Mouse (Mus musculus) heart, postnatal 36 days (tissue): ENCODE measurements at regions not wholly inside any gene's neighbourhood (a gene's known extent, or its start where the extent isn't known, plus 50 kb on each side); places are given as distances from the start of the nearest gene placed in this dataset.

Experiments
- DNase-seq, 2 experiments: peaks; one replicate each; pipeline ENCODE4 v3.0.0; 2021 to 2022
- intact Hi-C: fragments of 180-260 bp; cut with DNase I; formaldehyde crosslinking; loops from one replicate; pipeline ENCODE4 v1.15.1; 2025

DNA sequence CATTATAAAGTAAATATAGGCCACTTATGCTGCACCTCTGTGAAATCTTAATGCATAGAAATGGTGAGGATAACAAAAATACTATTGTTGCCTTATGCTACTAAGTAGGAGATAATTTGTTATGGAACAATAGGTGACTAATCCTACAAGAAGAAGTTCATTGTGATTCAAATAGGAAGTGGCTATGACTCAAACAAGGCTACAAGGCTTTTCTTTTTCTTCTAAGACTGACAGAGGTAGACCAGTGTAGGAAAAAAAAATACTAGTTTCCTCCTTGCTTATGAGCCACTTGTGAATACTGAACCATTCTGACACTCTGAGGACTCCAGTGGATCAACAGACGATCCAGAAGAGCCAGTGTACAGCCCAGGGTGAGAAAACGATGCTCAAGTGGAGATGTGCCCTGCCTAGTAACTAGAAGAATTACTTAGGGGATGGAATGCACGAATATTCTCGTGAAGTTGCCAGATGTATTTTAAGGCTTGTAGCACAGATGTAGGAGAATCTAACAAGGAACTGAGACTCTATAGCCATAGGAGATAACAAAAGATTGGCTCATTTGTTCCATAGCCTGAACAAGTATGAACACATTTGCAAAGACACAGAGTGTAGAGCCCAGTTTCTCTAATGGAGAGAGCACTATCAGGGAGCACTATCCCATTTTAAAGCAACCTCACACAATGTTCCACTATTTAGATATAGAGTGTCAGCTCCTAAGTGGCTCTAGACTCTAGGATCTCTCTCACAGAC lies 60.3 kb downstream of the Fzd1 start:
- intact Hi-C loops, result no loop called here
- no peak for DNase-seq

DNA sequence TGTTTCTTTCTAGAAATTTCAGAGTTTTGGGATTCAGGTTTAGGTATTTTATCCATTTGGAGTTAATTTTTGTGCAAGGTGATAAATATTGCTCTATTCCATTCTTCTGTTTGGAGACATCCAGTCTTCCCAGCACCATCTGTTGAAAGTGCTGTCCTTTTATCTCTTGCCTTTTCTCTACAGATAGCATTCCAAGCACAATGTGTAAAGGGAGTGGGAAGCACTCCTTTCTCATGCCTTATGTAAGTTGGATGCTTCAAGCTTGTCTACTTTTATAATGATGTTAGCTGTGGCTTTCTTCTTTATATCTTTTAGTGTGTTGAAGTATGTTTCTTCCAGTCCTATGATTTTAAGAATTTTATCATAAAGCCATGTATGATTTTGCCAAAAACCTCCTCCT lies 61.1 kb downstream of the Fzd1 start:
- intact Hi-C loops, result no loop called here
- DNase-seq, result no peak

DNA sequence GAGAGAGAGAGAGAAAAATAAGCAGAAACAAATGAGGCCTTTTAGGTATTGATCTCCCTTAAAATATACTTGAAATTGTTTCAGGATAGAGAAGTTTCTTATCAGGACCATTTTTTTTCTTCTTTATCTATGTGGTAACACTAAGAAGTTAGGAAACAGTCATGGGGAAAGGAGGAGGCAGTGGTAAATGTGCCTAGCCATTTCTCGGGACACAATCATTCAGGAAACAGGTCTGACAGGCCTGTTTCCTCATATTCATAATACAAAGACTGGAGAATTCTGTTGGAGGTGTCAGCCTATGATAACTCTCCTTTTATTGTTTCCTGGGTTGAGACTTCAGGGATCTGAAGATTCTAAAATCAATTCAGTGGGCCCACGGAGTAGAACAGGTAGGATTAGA lies 68.7 kb downstream of the Fzd1 start:
- intact Hi-C loops, result no loop called here

DNA sequence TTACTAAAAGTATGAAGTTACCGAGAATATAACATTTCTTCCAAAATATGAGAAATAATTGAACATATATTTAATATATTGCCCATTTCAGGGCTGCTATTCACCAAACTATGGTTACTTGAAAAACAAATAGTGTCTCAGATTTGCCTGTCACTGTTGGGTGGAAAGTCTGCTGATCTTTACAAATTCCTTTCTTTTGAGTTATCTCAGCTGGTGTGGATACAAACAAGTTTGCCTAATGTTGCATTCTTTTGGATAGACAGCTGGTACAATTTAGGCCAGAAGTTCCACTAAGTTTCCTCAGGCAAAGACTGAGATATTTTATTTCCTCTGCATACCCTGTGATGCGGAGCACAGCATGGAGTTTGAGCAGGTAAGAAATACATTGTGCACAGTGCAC lies 82.5 kb downstream of the Fzd1 start:
- intact Hi-C loops, result no loop called here
- no peak for DNase-seq

More for the DNA sequence above, 68.7 kb downstream of the Fzd1 start:
- DNase-seq, result no peak

DNA sequence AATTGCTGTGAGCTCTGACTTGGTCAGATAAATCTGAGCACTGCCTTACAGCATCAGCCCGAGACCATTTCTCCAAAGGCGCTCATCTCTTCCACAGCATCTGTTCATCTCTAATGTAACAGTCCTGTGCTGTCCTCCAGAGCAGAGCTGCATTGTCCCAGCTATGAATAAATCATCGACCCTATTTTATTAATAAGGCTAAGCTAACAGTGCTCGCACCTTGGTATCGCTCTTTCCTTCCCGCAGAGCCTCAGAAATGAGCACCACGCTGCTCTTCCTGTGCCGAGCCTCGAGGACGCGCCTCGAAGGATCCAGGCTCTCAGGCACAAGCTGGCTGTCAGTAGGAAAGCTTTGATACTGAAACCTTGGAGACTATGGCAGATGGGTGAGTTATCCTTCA lies 91.5 kb downstream of the Fzd1 start:
- intact Hi-C loops, result no loop called here
- no peak for DNase-seq

DNA sequence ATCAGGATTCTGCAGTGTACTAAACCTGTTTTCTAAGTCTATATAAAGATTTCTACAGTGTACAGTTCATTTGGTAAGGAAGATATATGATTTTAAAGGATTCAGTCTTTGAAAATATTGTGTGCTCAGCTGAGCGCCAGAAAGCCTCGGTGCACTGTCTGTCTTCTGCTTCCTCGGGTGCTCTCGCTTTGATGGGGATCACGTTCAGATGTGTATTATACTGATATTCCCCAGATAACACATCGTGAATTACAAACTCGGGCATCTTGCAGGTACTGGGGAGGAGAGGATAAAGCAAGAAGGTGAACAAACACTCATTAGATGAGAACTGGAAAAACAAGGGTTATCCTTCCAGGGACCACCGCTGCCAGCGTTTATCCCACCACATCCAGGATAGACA lies 91.9 kb downstream of the Fzd1 start:
- intact Hi-C loops, result no loop called here
- no peak for DNase-seq

DNA sequence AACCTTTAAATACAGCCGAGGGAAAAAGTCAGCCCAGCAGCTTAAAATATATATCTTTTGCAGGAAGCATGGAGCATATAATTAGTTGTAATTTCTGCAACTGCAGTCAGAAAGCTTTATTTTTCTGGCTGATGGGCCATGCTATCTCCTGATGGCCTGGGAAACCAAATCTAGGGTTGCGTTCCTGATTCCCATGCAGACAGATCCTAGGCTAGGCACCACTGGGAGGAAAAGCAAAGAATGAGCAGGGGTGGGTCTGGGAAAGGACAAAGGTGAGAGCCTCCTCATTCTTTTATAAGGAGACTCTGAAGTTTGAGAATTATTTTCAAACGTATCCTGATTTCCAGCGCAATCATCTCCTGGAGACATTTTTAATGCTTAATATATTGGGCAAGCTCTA lies 92.9 kb downstream of the Fzd1 start:
- intact Hi-C loops, result no loop called here
- no peak for DNase-seq

DNA sequence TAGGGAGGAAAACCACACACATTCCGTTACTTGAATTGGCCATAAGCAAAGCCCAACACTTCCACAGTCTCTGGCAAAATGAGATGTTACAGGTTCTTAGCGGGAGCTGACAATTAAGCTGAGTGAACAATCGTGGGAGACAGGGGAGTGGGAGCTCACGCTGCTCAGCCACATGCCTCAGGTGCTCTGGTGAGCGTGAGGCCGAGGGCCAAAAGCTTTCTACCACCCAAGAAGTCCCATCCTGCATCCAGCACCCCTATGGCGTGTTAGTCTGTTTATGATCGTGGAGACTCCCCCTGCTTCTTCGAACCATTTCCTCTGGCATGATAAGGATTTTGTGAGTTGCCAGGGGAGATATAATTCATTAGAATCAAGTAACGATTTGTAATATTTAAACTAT lies 93.3 kb downstream of the Fzd1 start:
- intact Hi-C loops, result no loop called here
- no peak for DNase-seq

GRCm38 (mm10) chr5:4662198-4662585 lies 95.6 kb downstream of the Fzd1 start:
- intact Hi-C loops, result no loop called here
- DNase-seq, result no peak

DNA sequence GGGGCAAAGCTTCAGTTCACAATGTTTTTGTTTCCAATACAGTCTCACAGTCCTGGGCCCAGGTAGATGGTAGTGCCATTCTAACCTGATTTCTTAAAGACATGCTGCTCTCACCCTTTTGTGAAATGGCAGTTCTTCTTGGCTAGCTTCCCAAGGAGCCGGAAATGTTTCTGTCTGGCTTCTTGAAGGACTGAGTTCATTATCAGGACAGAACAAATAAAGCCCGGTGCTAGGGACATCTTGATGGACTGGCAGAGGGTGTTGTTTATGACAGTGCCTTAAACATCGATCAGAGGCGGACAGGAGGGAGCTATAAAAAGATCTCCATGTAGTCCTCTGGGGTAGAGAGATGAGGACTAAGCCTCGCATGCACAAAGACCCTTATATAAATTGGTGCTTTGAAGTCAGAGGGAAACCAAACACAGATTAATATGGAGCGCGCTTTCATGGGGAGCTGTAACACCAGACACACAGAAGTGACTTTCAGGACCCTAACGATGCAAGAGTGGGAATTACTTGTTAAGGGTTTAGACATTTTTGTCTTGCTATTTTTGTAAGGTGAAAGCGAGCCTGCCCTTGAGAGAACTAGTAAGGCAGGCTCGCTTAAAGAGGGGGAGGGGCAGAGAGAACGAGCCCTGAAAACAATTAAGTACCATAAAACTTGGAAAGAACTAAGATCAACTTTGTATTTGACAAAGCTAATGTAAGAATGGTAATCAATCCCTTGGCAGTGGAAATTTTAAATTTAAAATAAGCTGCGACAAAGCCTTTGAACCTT lies 96.2 kb downstream of the Fzd1 start:
- DNase-seq, result no peak
- intact Hi-C loops, result no loop called here

DNA sequence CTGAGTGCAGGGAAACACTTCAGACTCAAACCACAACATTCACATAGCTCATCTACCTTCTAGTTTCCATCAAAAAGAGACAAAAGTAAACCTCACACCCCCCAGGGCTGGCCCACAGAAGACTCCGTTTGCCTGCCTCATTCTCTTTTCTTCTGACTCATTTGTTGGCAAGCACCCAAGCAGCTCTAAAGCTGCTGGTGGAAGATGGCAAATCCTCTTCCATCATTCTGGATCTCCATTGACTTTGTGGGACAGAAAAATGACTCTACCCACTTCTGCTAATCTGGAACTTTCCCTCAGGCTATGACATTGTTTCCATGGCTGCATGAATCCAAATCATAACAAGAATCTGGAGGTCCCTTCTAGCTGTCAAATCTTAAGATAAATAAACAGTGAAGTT lies 99.9 kb downstream of the Fzd1 start:
- no peak for DNase-seq
- intact Hi-C loops, result no loop called here

DNA sequence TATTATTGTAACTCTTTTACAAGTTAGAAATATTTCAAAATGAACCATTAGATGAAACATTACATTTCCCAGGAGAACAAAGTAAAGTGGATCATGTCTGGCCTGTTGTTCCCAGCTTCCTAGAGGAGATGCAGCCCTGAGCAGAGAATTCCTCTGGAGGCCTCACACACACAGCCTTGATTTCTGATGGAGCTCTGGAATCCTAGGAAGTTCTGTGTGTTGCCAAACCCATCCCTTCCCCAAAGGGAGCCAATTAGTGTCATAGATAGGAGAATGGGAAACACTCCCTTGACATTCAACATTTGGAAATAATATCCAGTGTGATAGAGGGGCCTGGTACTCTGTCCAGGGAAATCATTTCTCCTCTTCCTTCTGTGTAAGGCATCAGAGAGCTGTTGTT lies 103.6 kb downstream of the Fzd1 start:
- intact Hi-C loops, result no loop called here
- no peak for DNase-seq

DNA sequence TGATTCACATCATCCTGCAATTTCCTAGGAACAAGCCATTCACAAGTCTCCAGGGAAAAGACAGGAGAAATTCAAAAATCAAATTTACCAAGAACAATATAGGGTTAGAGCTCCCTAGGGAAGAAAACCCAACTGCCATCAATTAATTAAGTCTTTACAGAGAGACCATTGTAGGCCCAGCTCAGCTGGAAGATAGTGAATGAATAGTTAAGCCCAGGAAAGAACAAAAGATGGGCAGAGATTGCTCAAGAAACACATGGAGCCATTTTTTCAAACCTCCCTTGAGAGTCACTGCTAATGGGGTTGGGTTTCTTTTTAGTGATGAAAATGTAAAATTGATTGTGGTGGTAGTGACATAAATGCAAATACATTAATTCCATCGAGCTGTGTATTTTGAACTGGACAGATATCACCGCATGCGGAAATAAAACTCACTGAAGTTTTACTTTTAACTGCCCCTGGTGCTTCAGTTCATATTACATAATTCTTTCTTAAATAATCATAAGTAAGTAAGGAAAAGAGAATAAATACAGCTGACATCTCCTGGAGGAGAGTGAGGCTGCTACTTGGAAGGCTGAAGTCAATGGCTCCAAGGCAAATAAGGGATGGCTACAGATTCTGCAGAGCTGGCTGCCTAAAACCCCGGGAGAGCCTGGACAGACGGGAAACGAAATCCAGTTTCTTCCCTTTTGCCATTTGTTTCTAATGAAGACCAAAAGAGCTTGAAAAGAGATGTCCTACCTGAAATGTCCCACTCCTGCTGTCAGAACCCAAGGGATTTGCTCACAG lies 106.5 kb downstream of the Fzd1 start:
- intact Hi-C loops, result no loop called here
- no peak for DNase-seq

DNA sequence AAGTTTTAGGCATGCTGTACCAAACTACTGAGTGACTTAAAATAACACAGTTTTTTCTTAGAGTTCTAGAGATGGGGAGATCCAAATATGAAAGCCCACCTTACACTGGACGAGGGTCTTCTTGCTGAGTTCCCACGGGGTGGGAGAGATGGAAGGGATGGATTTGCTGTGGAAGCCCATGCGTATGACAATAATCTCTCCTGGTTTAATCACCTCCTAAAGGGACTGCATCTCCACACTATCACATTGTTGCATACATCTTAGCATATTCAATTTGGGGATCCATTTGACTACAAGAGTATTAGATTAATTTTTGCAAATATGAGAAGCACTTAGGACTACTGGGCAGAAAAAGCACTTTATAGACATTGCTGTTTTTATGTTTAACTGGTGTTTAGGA lies 107.1 kb downstream of the Fzd1 start:
- no peak for DNase-seq
- intact Hi-C loops, result no loop called here

DNA sequence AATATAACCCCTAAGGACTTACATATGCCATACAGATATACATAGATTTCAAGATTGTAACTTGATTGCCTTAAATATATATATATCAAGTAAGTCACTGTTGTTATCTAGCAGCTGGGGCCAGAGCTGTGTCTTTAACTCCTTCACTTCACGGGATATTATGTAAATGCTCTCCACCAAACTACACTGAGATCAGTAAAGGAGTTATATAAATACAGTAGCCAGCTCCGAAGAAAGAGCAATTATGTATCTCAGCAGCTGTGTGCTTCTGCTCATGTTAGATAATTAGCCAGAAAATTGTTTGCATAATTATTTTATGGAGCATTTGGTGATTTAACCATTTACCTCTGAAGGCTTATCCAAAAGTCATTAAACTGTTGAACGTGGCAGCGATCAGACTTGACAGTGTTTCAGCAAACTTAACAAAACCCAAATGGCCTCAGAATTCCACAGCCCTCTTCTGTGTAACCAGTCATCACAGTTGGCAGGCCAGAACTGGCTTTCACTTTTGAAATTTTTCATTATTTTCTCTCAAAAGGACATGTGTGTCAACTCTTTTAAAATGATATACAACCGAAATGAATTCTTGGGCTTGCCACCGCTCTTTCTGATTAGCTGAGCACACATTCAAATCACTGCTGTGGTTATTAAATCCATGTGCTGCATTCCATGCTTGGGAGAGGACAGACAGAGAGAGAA lies 107.8 kb downstream of the Fzd1 start:
- intact Hi-C loops, result no loop called here
- DNase-seq, result peak in 1 of 2 experiments; percentile 12

DNA sequence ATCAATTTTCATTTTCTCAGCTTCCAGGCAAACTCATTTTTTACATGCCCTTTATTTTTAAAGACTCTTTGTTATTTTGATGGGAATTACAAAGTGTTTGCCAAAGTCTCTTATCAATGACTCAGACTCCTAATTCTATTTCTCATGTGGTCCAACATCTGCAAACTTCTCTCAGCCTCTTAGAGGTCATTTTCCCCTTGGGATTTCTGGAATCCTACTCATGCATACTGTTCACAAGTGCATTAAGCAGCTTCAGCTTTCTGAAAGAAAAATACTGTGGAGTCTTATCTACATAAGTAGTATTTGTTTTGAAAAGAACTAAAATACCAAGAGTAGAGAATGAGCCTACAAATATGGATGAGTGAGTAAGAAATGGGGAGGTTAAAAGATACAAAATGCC lies 116.8 kb downstream of the Fzd1 start:
- intact Hi-C loops, result no loop called here
- DNase-seq, result no peak

GRCm38 (mm10) chr5:4633763-4634162 lies 124.1 kb downstream of the Fzd1 start:
- intact Hi-C loops, result no loop called here
- DNase-seq, result no peak

DNA sequence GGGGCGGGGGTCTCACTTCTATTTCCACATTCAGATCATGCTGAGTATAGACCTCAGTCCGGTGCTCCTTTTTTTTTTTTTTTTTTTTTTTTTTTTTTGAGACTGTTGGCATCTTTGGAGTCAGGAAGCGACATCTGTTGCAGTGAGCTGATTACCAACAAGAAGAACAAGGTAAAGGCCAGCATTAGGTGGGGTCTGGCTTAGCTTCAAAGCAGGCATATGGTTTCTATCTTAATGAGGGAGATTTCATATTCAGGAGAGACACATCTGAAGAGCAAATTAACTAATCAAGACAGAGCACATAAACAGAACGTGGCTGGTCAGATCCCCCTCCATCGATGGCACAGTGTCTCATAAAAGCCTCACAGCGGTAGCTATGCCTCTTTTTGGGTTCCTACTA lies 132.6 kb downstream of the Fzd1 start:
- no peak for DNase-seq
- intact Hi-C loops, result no loop called here

DNA sequence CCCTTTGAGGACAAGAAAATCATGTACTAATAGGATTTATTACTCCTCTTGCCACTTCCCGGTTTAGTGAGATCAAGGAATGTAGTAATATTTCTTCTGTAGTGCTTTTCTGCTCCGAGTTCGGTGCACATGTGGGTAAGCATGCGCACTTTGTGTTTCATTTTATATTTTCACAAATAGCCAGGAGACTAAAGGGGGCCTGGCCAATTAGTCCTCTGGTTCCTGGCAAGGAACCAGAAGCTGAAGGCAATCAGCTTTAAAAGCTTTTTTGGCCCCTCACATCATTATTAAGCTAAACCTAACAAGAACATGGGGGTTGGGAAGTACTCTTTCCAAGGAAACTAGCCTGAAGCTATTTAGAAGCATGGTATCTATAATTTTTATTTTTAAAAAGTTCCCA lies 134.2 kb downstream of the Fzd1 start:
- DNase-seq, result no peak
- intact Hi-C loops, result no loop called here

DNA sequence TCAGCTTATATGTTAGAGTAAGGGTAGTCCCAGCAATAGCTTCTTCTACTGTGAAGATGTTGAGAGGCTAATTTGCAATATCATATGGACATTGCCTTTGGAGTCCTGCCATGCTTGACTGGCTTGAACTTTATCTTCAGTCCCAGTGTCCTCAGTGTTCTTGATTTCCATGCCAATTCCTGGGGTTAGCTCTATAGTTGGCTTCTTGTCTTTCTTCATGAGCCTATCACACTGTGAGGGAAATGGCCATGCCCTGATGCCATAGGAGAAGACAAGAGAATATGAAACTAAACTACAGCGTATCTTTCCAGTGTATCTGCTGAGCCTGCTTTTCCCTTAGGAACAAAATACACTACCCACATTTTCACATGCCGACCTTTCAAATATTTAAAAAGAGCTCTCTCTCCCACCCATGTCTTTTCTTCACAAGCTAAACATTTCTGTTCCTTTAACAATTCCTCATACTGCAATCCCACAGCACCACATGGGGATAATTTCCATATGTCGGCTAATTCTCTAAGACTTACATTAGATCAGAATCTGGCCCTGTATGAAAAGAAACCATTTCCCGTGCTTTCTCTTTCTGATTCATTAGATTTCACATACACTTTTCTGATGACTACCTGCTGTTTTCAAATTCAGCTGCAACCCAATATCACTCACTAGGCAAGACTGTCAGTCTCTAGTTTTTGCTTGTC lies 137.2 kb downstream of the Fzd1 start:
- intact Hi-C loops, result no loop called here
- DNase-seq, result no peak
